Mouse (Mus musculus): ENCODE measurements around the gene Olfr906.

Olfr906 gene

GRCm38 (mm10) chr9:38486785-38487184 lies at the start of gene Olfr906:
Gene Olfr906, plus strand, starts transcription at chr9:38487085.
- in situ Hi-C loops (cut with MboI; ENCODE audit: low sequenced_read_pairs) = no loop called here

- in situ Hi-C loops (cut with MboI; ENCODE audit: low sequenced_read_pairs) = no loop called here
These were observed 39.5 kb upstream of the Olfr906 start, which contains the start of gene Olfr902 for GRCm38 (mm10) chr9:38447352-38447751. Gene Olfr902, plus strand, starts transcription at chr9:38447652.

GRCm38 (mm10) chr9:38462844-38463243 lies 24.0 kb upstream of the Olfr906 start, which contains the start of gene Olfr904:
Gene Olfr904, plus strand, starts transcription at chr9:38463144.
- in situ Hi-C loops (cut with MboI; ENCODE audit: low sequenced_read_pairs) = no loop called here

GRCm38 (mm10) chr9:38470807-38471206 lies 16.1 kb upstream of the Olfr906 start, which contains the start of gene Olfr905:
Gene Olfr905, plus strand, starts transcription at chr9:38471107.
- in situ Hi-C loops (cut with MboI; ENCODE audit: low sequenced_read_pairs) = no loop called here

- in situ Hi-C loops (cut with MboI; ENCODE audit: low sequenced_read_pairs) = no loop called here
These were observed 8.6 kb downstream of the Olfr906 start, which contains the start of gene Olfr907 for GRCm38 (mm10) chr9:38495501-38495900. Gene Olfr907, plus strand, starts transcription at chr9:38495801.

GRCm38 (mm10) chr9:38512353-38512752 lies 25.5 kb downstream of the Olfr906 start:
- in situ Hi-C loops (cut with MboI; ENCODE audit: low sequenced_read_pairs) = no loop called here

GRCm38 (mm10) chr9:38521280-38521679 lies 34.4 kb downstream of the Olfr906 start, which contains the start of gene Olfr911-ps1:
Gene Olfr911-ps1, plus strand, starts transcription at chr9:38521580.
- in situ Hi-C loops (cut with MboI; ENCODE audit: low sequenced_read_pairs) = no loop called here

GRCm38 (mm10) chr9:38537549-38537948 lies 50.7 kb downstream of the Olfr906 start, which contains the start of gene Olfr910:
Gene Olfr910, plus strand, starts transcription at chr9:38537849.
- in situ Hi-C loops (cut with MboI; ENCODE audit: low sequenced_read_pairs) = no loop called here
